Mouse (Mus musculus) spleen, adult 2 months (tissue): ENCODE measurements around the gene Ppfibp1.

Source experiments
- CTCF ChIP-seq: fragments of 200-500 bp; IDR thresholded peaks from 2 replicates; pipeline ENCODE4 v1.5.1; 2011; ENCODE audit warnings: mild to moderate bottlenecking, inconsistent platforms; ENCODE audit not compliant: insufficient read depth, insufficient read length, insufficient replicate concordance; ENCODE audit errors: extremely low read depth
- POLR2A ChIP-seq: fragments of 200-500 bp; IDR thresholded peaks from 2 replicates; pipeline ENCODE4 v1.6.1; 2011; ENCODE audit warnings: low read depth, low read length, inconsistent platforms

DNA sequence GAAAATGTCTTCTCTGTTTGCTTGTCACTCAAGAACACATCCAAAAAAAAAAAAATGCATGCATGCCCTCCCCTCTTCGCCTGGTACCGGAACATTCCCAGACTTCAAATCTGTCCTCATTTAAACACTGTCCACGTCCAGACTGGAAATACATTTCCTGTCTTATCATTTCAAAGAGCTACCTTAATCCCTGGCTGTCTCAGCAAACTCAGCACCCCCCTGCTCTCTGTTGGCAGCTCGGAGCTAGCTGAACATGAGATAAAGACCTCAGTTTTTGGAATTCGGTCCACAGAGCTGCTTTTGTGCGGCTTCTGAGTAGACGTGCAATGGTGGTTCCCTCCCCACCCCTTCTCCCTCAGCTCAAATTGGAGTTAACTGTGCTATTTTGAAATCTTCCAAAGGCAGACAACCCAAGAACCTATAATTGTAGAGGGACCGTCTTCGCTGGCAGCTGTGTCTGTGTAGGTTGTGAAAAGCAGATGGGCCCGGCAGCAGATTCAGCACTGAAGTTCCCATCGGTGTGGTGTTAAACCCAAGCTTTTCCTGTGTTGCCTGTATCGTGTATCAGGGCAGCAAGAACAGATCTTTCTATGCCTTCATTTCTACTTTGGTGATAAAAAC is 10.8 kb upstream of the Ppfibp1 start:
- TF ChIP-seq CTCF (no peak), POLR2A (no peak)
